In genomic region chr19:30065797-30066196, GRCm38 (mm10) we compare ENCODE assay signal across 12 mouse cellular contexts. TPM values are rescaled to one million over a fixed set of nuclear protein-coding genes. Genes with fewer than 3 reads are reported as not detected.
DNase-seq lines count a peak whose midpoint lies in the region; ATAC-seq lines count a peak whose summit lies in the region.
"Had no signal": no experiment of that assay in that cellular context is flagged by ENCODE, and none has a peak within 500 bp of the region (broad histone marks: within the 10 kb centered on the region; RNA-seq: fewer than 3 reads in every experiment).

No protein-coding gene starts in this region.

- no peak overlapping the region for H3K9ac ChIP-seq in lung, embryonic 16.5 days (ENCODE audit: low read length)
- no peak overlapping the region for H3K9ac ChIP-seq in hindbrain, embryonic 16.5 days (ENCODE audit: low read depth, low read length)
- H3K9ac ChIP-seq: heart, embryonic 12.5 days; intestine, embryonic 15.5 days had no signal

- peak; percentile 20 to 23 for DNase-seq in heart, postnatal 10 days
- DNase-seq in heart, postnatal 36 days: no peak
- DNase-seq in 3T3-L1 (ENCODE audit: low read depth, low spot score): peak; percentile 18
- no peak for DNase-seq in testis, postnatal 14 days (ENCODE audit: low spot score)
- no peak for DNase-seq in urinary bladder, postnatal 36 days (ENCODE audit: low spot score in 2 of 2)

- H3K4me3 ChIP-seq in lung, embryonic 16.5 days (ENCODE audit: low read length): no peak overlapping the region
- H3K4me3 ChIP-seq in hindbrain, embryonic 16.5 days (ENCODE audit: low read length): no peak overlapping the region
- H3K4me3 ChIP-seq: heart, embryonic 12.5 days; intestine, embryonic 15.5 days had no signal

- H3K4me1 ChIP-seq in lung, embryonic 16.5 days (replicated peaks; ENCODE audit: control insufficient read depth, insufficient read depth, low read length): peaks cover 6% of the 10 kb centered on the region; the same call in 1 of the 2 replicates
- H3K4me1 ChIP-seq in hindbrain, embryonic 16.5 days (ENCODE audit: control insufficient read depth, insufficient read depth, low read depth, low read length): peaks cover 3% of the 10 kb centered on the region; the same call in 1 of the 2 replicates
- H3K4me1 ChIP-seq: intestine, embryonic 15.5 days had no signal

- H3K27ac ChIP-seq in lung, embryonic 16.5 days (ENCODE audit: low read length): no peak overlapping the region
- H3K27ac ChIP-seq in hindbrain, embryonic 16.5 days (ENCODE audit: low read depth, low read length): no peak overlapping the region
- H3K27ac ChIP-seq: intestine, embryonic 15.5 days had no signal

- intact Hi-C loops in heart, postnatal 10 days (cut with DNase I): no loop called here
- intact Hi-C loops in heart, postnatal 36 days (cut with DNase I): no loop called here

- H3K4me2 ChIP-seq in lung, embryonic 16.5 days (ENCODE audit: low read depth, low read length): no peak overlapping the region
- H3K4me2 ChIP-seq in hindbrain, embryonic 16.5 days (ENCODE audit: low read length): no peak overlapping the region
- H3K4me2 ChIP-seq: heart, embryonic 12.5 days; intestine, embryonic 15.5 days; liver, embryonic 11.5 days had no signal

- H3K36me3 ChIP-seq in lung, embryonic 16.5 days (ENCODE audit: control insufficient read depth, insufficient read depth, low read length): no peaks in the 10 kb centered on the region
- no peaks in the 10 kb centered on the region for H3K36me3 ChIP-seq in hindbrain, embryonic 16.5 days (ENCODE audit: control insufficient read depth, insufficient read depth, low read length)
- H3K36me3 ChIP-seq: intestine, embryonic 15.5 days had no signal

- peak; percentile 54 for ATAC-seq in CD4-positive, CD25-positive, alpha-beta regulatory T cell, adult 4 months
- peak; percentile 52; the same call in 1 of the 2 replicates for ATAC-seq in lung, embryonic 16.5 days (ENCODE audit: low read depth)
- no peak for ATAC-seq in hindbrain, embryonic 16.5 days
- ATAC-seq: intestine, embryonic 15.5 days had no signal

- no peaks in the 10 kb centered on the region for H3K27me3 ChIP-seq in lung, embryonic 16.5 days (ENCODE audit: control insufficient read depth, insufficient read depth, low read depth, low read length)
- no peaks in the 10 kb centered on the region for H3K27me3 ChIP-seq in hindbrain, embryonic 16.5 days (replicated peaks; ENCODE audit: control insufficient read depth, insufficient read depth, low read length)
- H3K27me3 ChIP-seq: heart, embryonic 12.5 days; intestine, embryonic 15.5 days had no signal

- no peaks in the 10 kb centered on the region for H3K9me3 ChIP-seq in lung, embryonic 16.5 days (ENCODE audit: control insufficient read depth, low read length)
- H3K9me3 ChIP-seq in hindbrain, embryonic 16.5 days (ENCODE audit: control insufficient read depth, low read length): no peaks in the 10 kb centered on the region
- H3K9me3 ChIP-seq: G1E; heart, embryonic 12.5 days; intestine, embryonic 15.5 days had no signal

- 35% methylated on average over 4 of the region's 4 CpGs for WGBS in lung, embryonic 16.5 days
- 75% methylated on average over 4 of the region's 4 CpGs for WGBS in hindbrain, embryonic 16.5 days

RNA-seq across cellular contexts. Expression of gene Uhrf2, which starts 35.5 kb away (rescaled TPM):
- 10 to 100 TPM; 28.0 to 28.6 TPM for total RNA-seq in heart, postnatal 10 days (2021)
- total RNA-seq in heart, postnatal 36 days (2021): 10 to 100 TPM; 21.8 to 25.0 TPM
- 10 to 100 TPM; 33.8 to 49.0 TPM for polyA plus RNA-seq in CD4-positive, CD25-positive, alpha-beta regulatory T cell, adult 4 months (2017; shearing (Covaris generic))
- 60.2 and 64.8 TPM in 2 replicates for polyA plus RNA-seq in lung, embryonic 16.5 days (2015; fragmentation: Nextera tagmentation; extraction: Ambion mirVana)
- polyA plus RNA-seq in hindbrain, embryonic 16.5 days (2015; fragmentation: Nextera tagmentation; extraction: Ambion mirVana): 40.7 and 48.0 TPM in 2 replicates

Comparison
In these comparisons a context has a peak if more than half of its experiments do, and no peak if none do; other contexts are left out.
1. DNase-seq: peak in heart, postnatal 10 days (2 of 2) and 3T3-L1 (single experiment); none in heart, postnatal 36 days (0 of 2), testis, postnatal 14 days (single experiment) and urinary bladder, postnatal 36 days (0 of 2).